ENCODE assay signal across 19 mouse cellular contexts in genomic region chr16:31538606-31539005, GRCm38 (mm10).
DNase-seq lines count a peak whose midpoint lies in the region; ATAC-seq and TF ChIP-seq lines count a peak whose summit lies in the region.
"Had no signal": no experiment of that assay in that cellular context is flagged by ENCODE, and none has a peak within 500 bp of the region (broad histone marks: within the 10 kb centered on the region; RNA-seq: fewer than 3 reads in every experiment).

No protein-coding gene starts in this region.

- no peak overlapping the region for H3K4me3 ChIP-seq in forebrain, embryonic 10.5 days
- no peak overlapping the region for H3K4me3 ChIP-seq in forebrain, embryonic 13.5 days
- no peak overlapping the region for H3K4me3 ChIP-seq in stomach, postnatal 0 days (ENCODE audit: low read depth, low read length)

- H3K27me3 ChIP-seq in forebrain, embryonic 10.5 days (ENCODE audit: poor library complexity, severe bottlenecking): 0 out of 2 replicates have a peak, but pooled peaks cover 11% of the 10 kb centered on the region
- H3K27me3 ChIP-seq in forebrain, embryonic 13.5 days: no peaks in the 10 kb centered on the region
- H3K27me3 ChIP-seq in stomach, postnatal 0 days (ENCODE audit: control insufficient read depth, insufficient read depth, low read length): no peaks in the 10 kb centered on the region
- H3K27me3 ChIP-seq: CH12.LX had no signal

- WGBS in forebrain, embryonic 10.5 days: 66% methylated on average over 3 of the region's 3 CpGs
- 65% methylated on average over 3 of the region's 3 CpGs for WGBS in forebrain, embryonic 13.5 days
- WGBS in stomach, postnatal 0 days: 58% methylated on average over 3 of the region's 3 CpGs

- H3K4me1 ChIP-seq in forebrain, embryonic 10.5 days: peaks cover 47% of the 10 kb centered on the region
- H3K4me1 ChIP-seq in forebrain, embryonic 13.5 days: peaks cover 9% of the 10 kb centered on the region; the same call in 1 of the 2 replicates
- no peaks in the 10 kb centered on the region; the same call in 1 of the 2 replicates for H3K4me1 ChIP-seq in stomach, postnatal 0 days (replicated peaks; ENCODE audit: control insufficient read depth, insufficient read depth)

- TF ChIP-seq CTCF in stomach, postnatal 0 days (IDR thresholded peaks at IDR 0.05; ENCODE audit: low read depth): no peak

- no peak for ATAC-seq in forebrain, embryonic 13.5 days
- ATAC-seq in stomach, postnatal 0 days (ENCODE audit: low FRiP score, low TSS enrichment): no peak
- ATAC-seq: forebrain, embryonic 16.5 days; hindbrain, embryonic 16.5 days had no signal

- no peak for DNase-seq in forebrain, embryonic 10.5 days (ENCODE audit: extremely low spot score, low spot score)
- peak; percentile 11 for DNase-seq in ovary, postnatal 36 days (ENCODE audit: low spot score)
- no peak for DNase-seq in ovary, postnatal 14 days (ENCODE audit: low spot score)
- DNase-seq in gastrocnemius, postnatal 14 days: peak; percentile 10
- no peak for DNase-seq in natural killer cell, adult 2 months (ENCODE audit: low spot score in 2 of 2)
- no peak for DNase-seq in lung, postnatal 4 days
- no peak for DNase-seq in stomach, postnatal 0 days (ENCODE audit: low spot score)
- DNase-seq: cerebellum, postnatal 36 days; heart, postnatal 4 days; kidney, adult 11 months; liver; lung, adult 2 months; thymus, adult 2 months had no signal

- intact Hi-C loops in gastrocnemius, postnatal 14 days (cut with DNase I; ENCODE audit: low total_unique reads): no loop called here

- H3K36me3 ChIP-seq in forebrain, embryonic 10.5 days (replicated peaks): no peaks in the 10 kb centered on the region
- H3K36me3 ChIP-seq in forebrain, embryonic 13.5 days (ENCODE audit: poor library complexity, severe bottlenecking): no peaks in the 10 kb centered on the region
- H3K36me3 ChIP-seq in stomach, postnatal 0 days (ENCODE audit: control insufficient read depth, insufficient read depth, low read length): no peaks in the 10 kb centered on the region

- peak overlapping the region; percentile 70 for H3K27ac ChIP-seq in forebrain, embryonic 10.5 days
- no peak overlapping the region for H3K27ac ChIP-seq in forebrain, embryonic 13.5 days
- H3K27ac ChIP-seq in stomach, postnatal 0 days (replicated peaks): no peak overlapping the region
- H3K27ac ChIP-seq: macrophage had no signal

- H3K4me2 ChIP-seq in forebrain, embryonic 13.5 days: no peak overlapping the region
- H3K4me2 ChIP-seq in stomach, postnatal 0 days (replicated peaks; ENCODE audit: low read depth): no peak overlapping the region
- H3K4me2 ChIP-seq: midbrain, embryonic 11.5 days had no signal

- no peaks in the 10 kb centered on the region for H3K9me3 ChIP-seq in forebrain, embryonic 10.5 days
- no peaks in the 10 kb centered on the region for H3K9me3 ChIP-seq in forebrain, embryonic 13.5 days (replicated peaks)
- H3K9me3 ChIP-seq in stomach, postnatal 0 days (ENCODE audit: control insufficient read depth, low read length): no peaks in the 10 kb centered on the region

- TF ChIP-seq EP300 in stomach, postnatal 0 days (optimal IDR thresholded peaks at IDR 0.05): no peak

- H3K9ac ChIP-seq in forebrain, embryonic 13.5 days: no peak overlapping the region
- no peak overlapping the region for H3K9ac ChIP-seq in stomach, postnatal 0 days (ENCODE audit: low read length)

Comparison
In these comparisons a context has a peak if more than half of its experiments do, and no peak if none do; other contexts are left out.
1. DNase-seq: peak in ovary, postnatal 36 days (single experiment) and gastrocnemius, postnatal 14 days (single experiment); none in forebrain, embryonic 10.5 days (single experiment), ovary, postnatal 14 days (single experiment), natural killer cell, adult 2 months (0 of 2), lung, postnatal 4 days (0 of 2) and stomach, postnatal 0 days (single experiment).